Mouse (Mus musculus): ENCODE data around the gene Unc5c. TPM values are rescaled to one million over a fixed set of nuclear protein-coding genes. Genes with fewer than 3 reads are reported as not detected.

Unc5c gene
- total RNA-seq, 2 experiments from 2014 or later: 37.1 to 37.7 TPM

GRCm38 (mm10) chr3:141699177-141699576 lies 234.2 kb downstream of the Unc5c start:
- DNase-seq (ENCODE audit: low spot score in 2 of 2): no peak

GRCm38 (mm10) chr3:141701381-141701909 lies 236.4 kb downstream of the Unc5c start:
- DNase-seq (ENCODE audit: low spot score in 2 of 2): no peak

- no peak for DNase-seq (ENCODE audit: low spot score in 2 of 2)
Measured at GRCm38 (mm10) chr3:141711601-141712000, 246.6 kb downstream of the Unc5c start.

- no peak for DNase-seq (ENCODE audit: low spot score in 2 of 2)
Measured at GRCm38 (mm10) chr3:141716371-141716770, 251.4 kb downstream of the Unc5c start.

GRCm38 (mm10) chr3:141719050-141719449 lies 254.0 kb downstream of the Unc5c start:
- DNase-seq (ENCODE audit: low spot score in 2 of 2): no peak

- no peak for DNase-seq (ENCODE audit: low spot score in 2 of 2)
Measured at GRCm38 (mm10) chr3:141724499-141724898, 259.5 kb downstream of the Unc5c start.

DNA sequence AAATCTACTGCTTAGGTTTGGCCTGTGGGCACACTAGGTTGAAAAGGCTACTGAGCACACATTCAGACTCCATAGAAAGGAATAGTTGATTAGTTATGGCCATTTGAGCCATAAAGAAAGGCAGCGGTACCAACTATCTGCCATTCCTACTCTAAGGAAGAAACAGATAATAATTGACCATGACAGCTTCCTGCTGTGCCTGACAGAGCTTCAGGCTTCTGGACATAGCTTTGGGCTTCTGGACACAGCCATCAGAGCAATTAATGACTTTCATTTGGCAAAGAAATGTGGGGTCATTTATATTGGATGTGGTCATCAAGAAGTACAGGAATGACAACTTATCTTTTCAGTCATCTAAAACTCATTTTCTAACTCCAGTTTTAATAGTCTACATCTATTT lies 260.4 kb downstream of the Unc5c start:
- no peak for DNase-seq (ENCODE audit: low spot score in 2 of 2)

DNA sequence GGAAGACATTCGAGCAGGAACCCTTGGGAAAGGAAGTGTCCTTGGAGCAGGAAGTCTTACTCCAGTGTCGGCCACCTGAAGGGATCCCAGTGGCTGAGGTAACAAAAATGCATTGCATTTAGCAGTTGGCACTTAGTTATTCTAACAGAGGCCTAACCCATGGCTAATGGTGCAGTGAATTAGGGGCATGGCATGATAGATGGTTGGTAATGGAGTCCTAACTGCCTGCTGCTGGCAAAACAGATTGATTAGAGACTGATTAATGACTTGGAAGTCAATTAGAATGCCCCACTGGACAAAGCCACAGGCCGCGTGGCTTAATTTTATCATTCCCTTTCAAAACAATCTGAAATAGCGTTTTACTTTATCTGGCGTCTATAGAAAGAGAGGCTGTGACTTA lies 268.8 kb downstream of the Unc5c start:
- DNase-seq (ENCODE audit: low spot score in 2 of 2): no peak

- DNase-seq (ENCODE audit: low spot score in 2 of 2): no peak
Measured at GRCm38 (mm10) chr3:141735285-141735684, 270.3 kb downstream of the Unc5c start.

DNA sequence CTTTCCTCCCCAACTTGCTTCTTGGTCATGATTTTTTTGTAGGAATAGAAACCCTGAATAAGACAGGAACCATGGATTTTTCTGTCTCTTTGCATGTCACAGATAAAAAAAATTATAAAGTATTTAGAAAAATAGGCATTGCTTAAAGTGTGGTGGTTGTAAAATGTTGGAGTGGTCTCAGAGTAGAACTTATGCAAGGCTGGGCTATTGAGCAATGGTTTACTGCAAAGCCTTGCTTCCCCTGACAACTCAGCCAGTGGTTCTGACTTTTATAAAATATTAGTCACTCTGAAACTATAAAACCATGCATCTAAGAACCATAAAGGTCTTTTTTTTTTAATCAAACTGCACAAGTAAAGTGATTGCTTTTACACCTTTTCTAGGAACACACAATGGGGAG lies 280.3 kb downstream of the Unc5c start:
- no peak for DNase-seq (ENCODE audit: low spot score in 2 of 2)

GRCm38 (mm10) chr3:141748694-141749381 lies 283.8 kb downstream of the Unc5c start:
- no peak for DNase-seq (ENCODE audit: low spot score in 2 of 2)

- no peak for DNase-seq (ENCODE audit: low spot score in 2 of 2)
Measured at GRCm38 (mm10) chr3:141752172-141752571, 287.2 kb downstream of the Unc5c start.

DNA sequence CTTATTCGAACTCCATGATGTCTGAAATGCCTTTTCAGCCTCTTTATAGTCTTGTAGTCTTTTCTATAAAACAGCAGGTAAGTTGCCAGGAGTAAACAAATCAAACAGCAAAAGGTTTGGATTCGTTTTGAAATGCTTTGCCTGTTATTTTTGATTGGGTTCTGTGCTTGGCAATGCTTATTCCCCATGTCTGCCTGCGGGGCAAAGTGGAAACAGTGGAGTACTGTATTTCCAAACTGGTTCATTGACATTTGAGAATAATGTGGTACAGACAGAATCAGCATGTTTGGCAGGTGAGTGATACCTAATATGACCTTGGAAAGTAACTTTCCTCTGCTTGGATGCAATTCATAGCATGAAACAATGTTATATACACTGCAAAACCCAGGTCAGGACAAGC lies 292.2 kb downstream of the Unc5c start:
- no peak for DNase-seq (ENCODE audit: low spot score in 2 of 2)

- DNase-seq (ENCODE audit: low spot score in 2 of 2): no peak
Measured at GRCm38 (mm10) chr3:141778411-141778919, 313.4 kb downstream of the Unc5c start.

DNA sequence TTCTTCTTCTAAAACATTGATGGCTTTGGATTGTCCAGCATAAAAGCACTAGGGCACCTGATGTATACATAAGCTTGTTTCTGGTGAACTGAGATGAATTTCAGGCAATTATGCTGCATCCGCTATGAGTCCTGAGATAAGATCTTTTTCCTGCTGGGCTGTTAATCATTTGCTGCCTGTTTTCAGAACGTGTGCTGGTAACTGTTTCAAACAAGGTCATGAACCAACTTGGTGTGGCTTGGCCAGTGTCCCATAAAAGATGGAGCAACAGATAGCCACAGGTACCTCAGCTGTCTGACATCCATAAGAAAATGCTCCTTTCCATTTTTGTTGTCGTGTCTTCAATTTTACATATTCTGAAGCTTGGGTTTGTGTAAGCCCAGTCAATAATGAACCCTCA lies 314.2 kb downstream of the Unc5c start:
- DNase-seq (ENCODE audit: low spot score in 2 of 2): no peak

GRCm38 (mm10) chr3:141782553-141782952 lies 317.5 kb downstream of the Unc5c start:
- no peak for DNase-seq (ENCODE audit: low spot score in 2 of 2)

GRCm38 (mm10) chr3:141791026-141791780 lies 326.2 kb downstream of the Unc5c start:
- no peak for DNase-seq (ENCODE audit: low spot score in 2 of 2)

GRCm38 (mm10) chr3:141792106-141792505 lies 327.1 kb downstream of the Unc5c start:
- no peak for DNase-seq (ENCODE audit: low spot score in 2 of 2)

DNA sequence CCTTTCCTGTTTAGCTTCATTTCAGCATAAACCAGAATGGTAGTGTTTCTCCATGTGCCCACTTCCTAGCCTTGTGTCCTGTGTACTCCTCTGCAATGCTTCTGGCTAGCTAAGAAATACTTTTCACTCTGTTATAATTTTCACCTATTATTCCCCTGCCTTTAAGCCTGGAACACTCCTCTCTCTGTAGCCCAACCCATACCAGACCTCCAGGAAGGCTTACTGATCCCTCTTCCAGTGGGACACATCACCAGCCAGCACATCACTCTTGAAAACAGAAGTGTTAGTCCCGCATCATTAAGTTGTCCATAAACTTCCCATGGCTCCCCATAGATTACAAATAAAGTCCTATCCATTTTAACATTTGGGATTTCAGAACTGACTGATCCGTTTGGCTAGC lies 328.7 kb downstream of the Unc5c start:
- DNase-seq (ENCODE audit: low spot score in 2 of 2): no peak

DNA sequence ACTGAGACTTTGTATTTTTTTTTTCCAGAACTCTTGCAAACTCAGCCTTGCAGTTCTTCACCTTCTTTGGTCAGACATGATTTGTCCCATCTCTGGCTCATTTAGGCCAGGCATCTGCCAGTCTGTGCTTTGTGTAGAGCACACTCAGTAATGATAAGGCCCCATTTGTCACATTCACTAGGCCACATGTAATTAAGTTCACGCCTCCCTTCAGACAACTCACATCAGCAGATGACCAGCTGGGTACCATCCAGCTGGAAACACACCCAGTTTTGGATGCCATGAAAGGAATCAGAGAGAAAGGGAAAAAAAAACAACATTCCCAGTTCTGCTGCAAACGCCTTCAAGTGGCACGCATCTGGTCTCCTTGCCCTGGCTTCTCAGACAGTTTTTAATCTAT lies 329.4 kb downstream of the Unc5c start:
- peak in 1 of 2 experiments; percentile 28 for DNase-seq (ENCODE audit: low spot score in 2 of 2)

DNA sequence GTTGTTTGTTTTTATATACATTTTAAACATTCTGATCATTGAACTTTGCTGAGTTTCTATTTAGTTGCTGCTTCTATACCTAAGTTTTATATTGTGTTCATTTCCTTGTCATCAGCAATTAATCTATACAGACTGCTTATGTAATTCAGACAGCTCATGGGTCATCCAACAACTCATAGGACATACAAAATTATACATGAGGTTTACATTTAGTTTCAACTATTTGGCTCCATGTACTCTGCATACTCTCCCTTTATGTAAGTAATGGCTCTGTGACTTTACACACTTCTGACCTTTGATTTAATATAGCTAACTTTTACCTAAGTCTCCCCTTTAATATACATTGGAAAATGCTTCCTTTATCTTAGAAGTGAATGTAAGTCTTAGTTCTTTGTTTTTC lies 332.4 kb downstream of the Unc5c start:
- DNase-seq (ENCODE audit: low spot score in 2 of 2): no peak

DNA sequence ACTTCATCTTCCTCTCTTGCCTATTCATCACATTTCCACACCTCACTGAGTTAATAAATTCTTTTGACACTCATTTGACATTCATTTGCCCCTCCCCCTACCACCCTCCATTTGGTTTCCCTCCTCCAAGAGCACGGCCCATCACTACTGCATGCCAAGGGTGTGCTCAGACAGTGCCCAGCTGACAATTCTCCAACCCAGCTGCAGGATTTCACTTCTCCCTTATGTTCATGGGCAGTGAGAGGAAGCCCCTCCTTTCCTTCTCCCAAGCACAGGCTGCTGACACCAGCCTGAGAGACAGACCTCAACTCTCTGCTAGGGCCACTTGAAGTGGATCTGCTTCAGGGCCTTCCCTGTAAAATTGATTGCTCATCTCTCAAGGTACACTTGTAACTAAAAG lies 332.8 kb downstream of the Unc5c start:
- no peak for DNase-seq (ENCODE audit: low spot score in 2 of 2)

Measured in layer of hippocampus, postnatal 10 days (tissue).